Mouse (Mus musculus): ENCODE data around the gene Lpar1. TPM values are rescaled to one million over a fixed set of nuclear protein-coding genes. Genes with fewer than 3 reads are reported as not detected.
"Not testable (repeated sequence)": the region's sequence is repeated elsewhere in the genome, so short reads cannot be mapped to it uniquely, and the experiment has no call there.

Lpar1 gene
- total RNA-seq, 2 experiments from 2014 or later = 28.3 to 35.9 TPM

- no peak for DNase-seq (ENCODE audit: low spot score in 2 of 2)
Observed at GRCm38 (mm10) chr4:58546441-58547272, 7.0 kb downstream of the Lpar1 start.

GRCm38 (mm10) chr4:58545888-58546432, 7.7 kb downstream of the Lpar1 start:
- no peak for DNase-seq (ENCODE audit: low spot score in 2 of 2)

DNA sequence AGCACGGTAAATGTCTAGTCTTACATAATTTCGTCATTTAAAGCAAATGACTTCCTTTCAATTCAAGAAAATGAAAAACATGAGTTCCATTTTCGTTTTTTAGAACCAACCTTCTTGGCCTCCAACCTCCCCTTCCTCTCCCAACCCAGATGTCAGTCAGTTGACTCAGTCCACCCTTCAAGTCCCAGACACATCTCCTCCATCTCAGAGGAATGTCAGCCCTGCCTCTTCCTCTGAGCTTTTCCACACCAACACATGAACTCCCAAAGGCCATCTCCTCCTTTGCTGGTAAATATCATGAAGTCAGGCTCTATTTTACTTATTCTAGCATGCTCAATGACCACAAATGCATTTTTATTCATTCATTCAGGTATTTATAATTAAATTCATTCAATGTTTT, 10.5 kb downstream of the Lpar1 start:
- no peak for DNase-seq (ENCODE audit: low spot score in 2 of 2)

DNA sequence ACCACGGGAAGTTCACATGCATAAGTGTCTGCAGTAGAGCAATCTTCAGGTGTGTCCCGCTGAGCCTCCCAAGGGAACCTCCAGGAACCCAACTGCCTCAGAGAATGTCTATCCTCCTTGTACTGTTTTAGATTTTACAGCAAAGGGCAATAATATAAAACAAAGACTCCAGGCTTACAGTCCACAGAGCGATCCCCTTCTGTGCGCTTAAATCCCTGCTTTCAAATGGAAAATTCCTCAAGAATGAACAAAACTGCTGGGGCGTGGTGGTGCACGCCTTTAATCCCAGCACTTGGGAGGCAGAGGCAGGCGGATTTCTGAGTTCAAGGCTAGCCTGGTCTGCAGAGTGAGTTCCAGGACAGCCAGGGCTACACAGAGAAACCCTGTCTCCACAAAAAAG, 11.0 kb downstream of the Lpar1 start:
- not testable (repeated sequence) for DNase-seq (ENCODE audit: low spot score in 2 of 2)

DNA sequence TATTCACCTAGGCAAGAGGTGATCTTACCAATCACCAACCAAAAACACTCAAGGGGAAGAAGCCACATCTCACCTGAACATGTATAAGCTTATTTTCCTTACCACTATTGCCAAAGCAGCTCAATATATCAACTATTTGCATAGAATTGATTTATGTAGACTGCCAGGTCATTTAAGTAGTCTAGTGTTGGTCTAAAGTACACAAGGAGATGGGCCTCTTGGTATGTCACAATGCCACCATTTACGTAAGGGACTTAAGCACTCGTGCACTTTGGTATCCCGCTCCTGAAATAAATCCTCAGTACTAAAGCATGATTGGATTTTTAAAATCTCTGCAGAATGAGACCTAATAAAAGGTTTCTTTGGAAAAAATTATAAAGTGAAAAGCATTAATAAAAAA, 12.9 kb downstream of the Lpar1 start:
- no peak for DNase-seq (ENCODE audit: low spot score in 2 of 2)

- no peak for DNase-seq (ENCODE audit: low spot score in 2 of 2)
Observed at GRCm38 (mm10) chr4:58540385-58540784, 13.3 kb downstream of the Lpar1 start.

DNA sequence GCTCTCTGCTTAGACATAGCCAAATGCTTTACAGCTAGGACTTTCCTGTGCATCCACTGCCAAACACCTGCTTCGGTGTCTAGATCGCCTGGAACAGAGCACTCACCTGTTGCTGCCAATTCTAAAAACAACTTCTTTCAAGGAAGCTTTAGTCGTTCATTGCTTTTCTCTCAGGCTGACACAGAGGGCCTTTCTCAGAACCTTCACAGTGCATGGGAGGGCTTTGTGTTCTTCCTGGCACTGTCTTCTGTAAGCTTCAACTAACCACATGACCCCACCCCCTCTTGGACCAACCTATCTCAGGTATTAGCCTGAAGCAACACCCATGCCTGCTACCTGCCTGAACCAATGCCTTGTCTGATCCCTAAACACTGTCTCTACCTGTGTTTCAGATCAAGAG, 15.0 kb downstream of the Lpar1 start:
- DNase-seq (ENCODE audit: low spot score in 2 of 2) = no peak

DNA sequence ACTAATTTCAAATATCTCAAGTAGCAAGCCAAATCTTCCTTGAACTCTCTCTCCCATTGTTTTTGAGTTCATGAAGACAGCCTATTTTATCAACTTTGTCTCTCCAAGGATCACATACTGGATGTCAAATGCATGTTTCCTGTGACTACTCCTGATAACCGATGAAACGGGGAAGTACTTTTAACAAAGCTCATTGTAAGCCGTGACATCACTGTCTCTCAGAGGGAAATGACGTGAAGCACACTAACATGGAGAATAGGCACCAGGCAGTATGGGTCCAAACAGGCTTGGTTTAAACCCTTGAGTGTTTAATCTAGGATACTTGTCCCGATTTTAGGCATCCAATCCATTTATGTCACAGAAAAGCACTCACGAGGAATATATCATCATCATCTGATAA, 17.9 kb downstream of the Lpar1 start:
- DNase-seq (ENCODE audit: low spot score in 2 of 2) = no peak

GRCm38 (mm10) chr4:58534726-58535350, 18.9 kb downstream of the Lpar1 start:
- no peak for DNase-seq (ENCODE audit: low spot score in 2 of 2)

GRCm38 (mm10) chr4:58534141-58534571, 19.5 kb downstream of the Lpar1 start:
- DNase-seq (ENCODE audit: low spot score in 2 of 2) = no peak

- no peak for DNase-seq (ENCODE audit: low spot score in 2 of 2)
Observed at GRCm38 (mm10) chr4:58533519-58533918, 20.2 kb downstream of the Lpar1 start.

- DNase-seq (ENCODE audit: low spot score in 2 of 2) = no peak
Observed at GRCm38 (mm10) chr4:58532326-58532725, 21.4 kb downstream of the Lpar1 start.

DNA sequence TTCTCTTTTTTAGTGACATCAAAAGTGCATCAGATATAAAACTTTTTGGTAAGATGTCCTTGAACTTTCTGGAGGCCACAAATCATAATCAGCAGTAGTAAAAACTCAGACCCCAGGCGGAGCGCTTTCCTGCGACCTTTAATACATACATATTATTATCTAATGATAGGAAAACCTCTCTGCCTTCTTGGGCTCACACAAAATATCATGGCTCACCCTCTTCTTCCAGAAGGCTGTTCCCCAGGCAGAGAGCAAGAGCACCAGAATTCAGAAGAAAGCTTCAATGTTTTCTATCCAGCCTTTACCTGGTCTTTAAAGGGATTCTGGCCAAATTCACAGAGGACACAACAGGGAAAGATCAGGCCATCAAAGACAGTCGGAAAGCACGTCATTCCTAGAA, 23.0 kb downstream of the Lpar1 start:
- no peak for DNase-seq (ENCODE audit: low spot score in 2 of 2)

GRCm38 (mm10) chr4:58530279-58530678, 23.4 kb downstream of the Lpar1 start:
- DNase-seq (ENCODE audit: low spot score in 2 of 2) = no peak

- DNase-seq (ENCODE audit: low spot score in 2 of 2) = no peak
Observed at GRCm38 (mm10) chr4:58527852-58528251, 25.8 kb downstream of the Lpar1 start.

DNA sequence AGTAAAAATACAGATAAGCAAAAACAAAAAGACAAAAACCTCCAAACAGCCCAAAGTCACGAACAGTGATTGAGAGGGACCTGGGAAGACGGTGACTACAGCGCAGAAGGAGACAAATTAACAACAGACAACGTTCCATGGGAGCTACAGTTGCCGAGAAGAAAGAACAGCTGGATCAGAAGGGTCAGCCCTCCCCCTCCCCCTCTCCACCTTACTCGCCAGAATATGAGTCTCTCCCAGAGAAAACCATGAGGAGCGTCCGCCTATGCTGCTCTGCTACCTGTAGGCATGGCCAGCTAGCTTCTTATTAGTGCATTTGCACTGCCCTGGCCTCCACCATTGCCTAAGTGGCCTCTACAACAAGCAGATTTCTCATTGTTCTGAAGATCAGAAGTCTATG, 32.6 kb downstream of the Lpar1 start:
- no peak for DNase-seq (ENCODE audit: low spot score in 2 of 2)

DNA sequence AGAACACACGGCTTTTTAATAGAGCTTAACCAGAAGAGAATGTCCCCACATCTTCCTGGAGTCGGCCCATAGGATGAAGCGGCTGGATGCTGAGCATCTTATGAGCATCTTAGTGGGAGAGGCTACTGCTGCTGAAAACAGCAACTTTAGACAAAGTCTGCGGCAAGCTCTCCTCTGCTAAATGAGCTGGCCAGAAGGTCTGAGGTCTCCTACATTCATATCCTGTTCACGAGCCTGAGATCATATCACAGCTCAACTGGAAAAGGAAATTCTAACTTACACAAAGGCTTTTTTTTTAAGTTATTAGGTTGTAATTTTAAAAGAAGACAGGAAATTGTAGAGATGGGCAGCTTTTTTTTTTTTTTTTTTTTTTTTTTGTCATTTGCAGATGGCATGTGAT, 33.2 kb downstream of the Lpar1 start:
- no peak for DNase-seq (ENCODE audit: low spot score in 2 of 2)

- DNase-seq (ENCODE audit: low spot score in 2 of 2) = no peak
Observed at GRCm38 (mm10) chr4:58519891-58520290, 33.8 kb downstream of the Lpar1 start.

DNA sequence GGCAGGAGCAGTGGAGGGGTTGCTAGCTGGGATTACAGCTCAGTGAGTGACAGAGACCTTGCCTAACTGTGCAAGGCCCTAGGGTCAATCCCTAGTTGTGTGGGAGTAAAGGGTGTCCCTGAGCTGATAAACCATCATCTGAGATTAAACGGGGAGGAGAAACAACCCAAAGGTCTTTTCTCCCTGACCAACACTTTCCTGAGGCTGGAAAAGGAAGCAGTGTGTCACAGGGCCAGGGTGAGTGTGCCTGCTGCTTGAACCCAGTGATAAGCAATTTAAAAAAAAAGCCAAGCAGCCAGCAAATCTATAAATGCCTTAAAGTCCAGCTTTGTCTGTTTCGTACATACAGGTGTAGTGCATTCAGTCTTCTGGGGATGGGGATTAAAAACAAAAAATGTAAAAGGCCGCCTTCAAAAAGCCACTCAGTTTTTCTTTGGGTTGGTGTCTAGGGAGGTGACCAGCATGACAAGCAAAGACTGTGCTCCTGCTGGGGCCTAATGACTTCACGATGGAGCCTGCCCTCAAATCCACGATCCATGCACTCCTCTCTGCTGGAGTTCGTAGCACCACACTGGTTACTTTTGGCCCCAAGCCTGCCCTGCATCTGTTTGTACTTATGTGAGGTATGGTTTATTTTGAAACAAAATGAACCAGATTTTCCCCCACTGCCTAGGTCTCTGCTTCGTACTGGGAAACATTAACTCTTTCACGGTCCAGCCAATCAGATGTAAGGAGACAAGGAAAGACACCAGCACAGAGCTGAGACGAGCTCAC, 35.3 kb downstream of the Lpar1 start:
- DNase-seq (ENCODE audit: low spot score in 2 of 2) = no peak

GRCm38 (mm10) chr4:58516810-58517209, 36.9 kb downstream of the Lpar1 start:
- DNase-seq (ENCODE audit: low spot score in 2 of 2) = no peak

- no peak for DNase-seq (ENCODE audit: low spot score in 2 of 2)
Observed at GRCm38 (mm10) chr4:58516221-58516620, 37.5 kb downstream of the Lpar1 start.

GRCm38 (mm10) chr4:58511554-58511953, 42.1 kb downstream of the Lpar1 start:
- no peak for DNase-seq (ENCODE audit: low spot score in 2 of 2)

All from adrenal gland, postnatal 4 days (tissue).